Mouse (Mus musculus) neural tube, embryonic 11.5 days (tissue): ENCODE data around the gene Tmem186. TPM values are rescaled to one million over a fixed set of nuclear protein-coding genes. Genes with fewer than 3 reads are reported as not detected.

Source experiments
- ATAC-seq: fragments of 200-750 bp; cut with Nextera tagmentation; 2 replicates; pipeline ENCODE4 v1.8.0; 2017; ENCODE audit warnings: moderate number of reproducible peaks, mild to moderate bottlenecking, moderate TSS enrichment, moderate library complexity; ENCODE audit not compliant: insufficient read depth, low FRiP score, low TSS enrichment
- DNase-seq: peaks from one replicate; pipeline ENCODE4 v3.0.0-alpha.2; 2015; ENCODE audit warnings: low spot score
- H3K27ac ChIP-seq: fragments of 300-500 bp; sonication (generic); 2 replicates; pipeline ENCODE4 v1.5.1; 2014; ENCODE audit warnings: low read depth, mild to moderate bottlenecking, low read length
- H3K27me3 ChIP-seq: fragments of 300-500 bp; sonication (generic); 2 replicates; pipeline ENCODE4 v1.6.1; 2014; ENCODE audit warnings: mild to moderate bottlenecking, low read length, mixed read lengths; ENCODE audit not compliant: control insufficient read depth, insufficient read depth
- H3K36me3 ChIP-seq: fragments of 300-500 bp; sonication (generic); 2 replicates; pipeline ENCODE4 v1.6.1; 2014; ENCODE audit warnings: mild to moderate bottlenecking, low read length, moderate library complexity, mixed read lengths; ENCODE audit not compliant: control insufficient read depth, insufficient read depth
- H3K4me1 ChIP-seq: fragments of 300-500 bp; sonication (generic); 2 replicates; pipeline ENCODE4 v1.6.1; 2014; ENCODE audit warnings: low read length, mixed read lengths; ENCODE audit not compliant: control insufficient read depth, insufficient read depth
- H3K4me2 ChIP-seq: fragments of 300-500 bp; sonication (generic); 2 replicates; pipeline ENCODE4 v1.6.1; 2014; ENCODE audit warnings: low read depth, mild to moderate bottlenecking, moderate library complexity
- H3K4me3 ChIP-seq: fragments of 300-500 bp; sonication (generic); 2 replicates; pipeline ENCODE4 v1.5.1; 2014; ENCODE audit warnings: low read depth, low read length
- H3K9ac ChIP-seq: fragments of 300-500 bp; sonication (generic); 2 replicates; pipeline ENCODE4 v1.6.1; 2014; ENCODE audit warnings: mild to moderate bottlenecking, low read length
- H3K9me3 ChIP-seq: fragments of 300-500 bp; sonication (generic); 2 replicates; pipeline ENCODE4 v1.6.1; 2016; ENCODE audit warnings: low read length; ENCODE audit not compliant: control insufficient read depth
- WGBS: fragments of 180-500 bp; shearing (Covaris S2); extraction: QIAGEN DNeasy Blood & Tissue Kit; methylation state at CpG from one replicate; pipeline ENCODE4 v1.1.7; 2014; 5-methylcytosine and 5-hydroxymethylcytosine counted together
- polyA plus RNA-seq: library from polyadenylated mRNA; unstranded; fragments of >200 nt; fragmentation: Nextera tagmentation; extraction: Ambion mirVana; gene quantifications from 2 replicates; pipeline ENCODE4 v1.2.1, GENCODE M21; 2014

The Tmem186 gene
- polyA plus RNA-seq, 1 experiment from 2014 or later, result 24.1 TPM

- no peak for ATAC-seq
- H3K9me3 ChIP-seq, result no peaks in the 10 kb centered on the region
- WGBS, result 87% methylated on average over 4 of the region's 4 CpGs
- H3K27ac ChIP-seq, result no peak overlapping the region
- no peak overlapping the region for H3K4me2 ChIP-seq
- no peak overlapping the region for H3K4me3 ChIP-seq
- H3K4me1 ChIP-seq, result no peaks in the 10 kb centered on the region
- no peaks in the 10 kb centered on the region for H3K36me3 ChIP-seq
- no peak for DNase-seq
- H3K27me3 ChIP-seq, result no peaks in the 10 kb centered on the region
- no peak overlapping the region for H3K9ac ChIP-seq
These were observed 24.5 kb downstream of the Tmem186 start for GRCm38 (mm10) chr16:8613039-8613438.

- DNase-seq, result no peak
- Histone ChIP-seq H3K4me2 (no peak overlapping the region), H3K36me3 (no peaks in the 10 kb centered on the region), H3K9me3 (no peaks in the 10 kb centered on the region), H3K9ac (no peak overlapping the region), H3K27ac (no peak overlapping the region), H3K27me3 (no peaks in the 10 kb centered on the region), H3K4me1 (no peaks in the 10 kb centered on the region), H3K4me3 (no peak overlapping the region)
- WGBS, result 88% methylated on average over 8 of the region's 8 CpGs
- ATAC-seq, result no peak
These were observed 25.1 kb downstream of the Tmem186 start for GRCm38 (mm10) chr16:8612214-8613005.

GRCm38 (mm10) chr16:8610397-8610796, 27.1 kb downstream of the Tmem186 start:
- ATAC-seq (no peak), DNase-seq (no peak)
- H3K4me3 ChIP-seq, result no peak overlapping the region
- no peaks in the 10 kb centered on the region for H3K36me3 ChIP-seq
- H3K9ac ChIP-seq, result no peak overlapping the region
- no peaks in the 10 kb centered on the region for H3K9me3 ChIP-seq
- no peak overlapping the region for H3K4me2 ChIP-seq
- no peaks in the 10 kb centered on the region for H3K4me1 ChIP-seq
- 76% methylated on average over 3 of the region's 3 CpGs for WGBS
- no peak overlapping the region for H3K27ac ChIP-seq
- no peaks in the 10 kb centered on the region for H3K27me3 ChIP-seq

- 87% methylated on average over 3 of the region's 3 CpGs for WGBS
- no peak for ATAC-seq
These were observed 33.7 kb downstream of the Tmem186 start for GRCm38 (mm10) chr16:8603789-8604188.

GRCm38 (mm10) chr16:8597516-8597915, 40.0 kb downstream of the Tmem186 start:
- Histone ChIP-seq H3K9ac (no peak overlapping the region), H3K4me3 (no peak overlapping the region), H3K4me1 (no peaks in the 10 kb centered on the region), H3K4me2 (no peak overlapping the region), H3K27me3 (no peaks in the 10 kb centered on the region), H3K27ac (no peak overlapping the region), H3K9me3 (no peaks in the 10 kb centered on the region), H3K36me3 (no peaks in the 10 kb centered on the region)
- ATAC-seq (no peak), DNase-seq (no peak)
- 90% methylated on average over 5 of the region's 5 CpGs for WGBS

More at GRCm38 (mm10) chr16:8603789-8604188, 33.7 kb downstream of the Tmem186 start:
- Histone ChIP-seq H3K9ac (no peak overlapping the region), H3K4me2 (no peak overlapping the region), H3K36me3 (no peaks in the 10 kb centered on the region), H3K4me3 (no peak overlapping the region), H3K27me3 (no peaks in the 10 kb centered on the region), H3K9me3 (no peaks in the 10 kb centered on the region), H3K27ac (no peak overlapping the region), H3K4me1 (no peaks in the 10 kb centered on the region)
- no peak for DNase-seq

GRCm38 (mm10) chr16:8596336-8596735, 41.2 kb downstream of the Tmem186 start:
- no peak for DNase-seq
- ATAC-seq, result no peak

GRCm38 (mm10) chr16:8595411-8595810, 42.1 kb downstream of the Tmem186 start:
- no peaks in the 10 kb centered on the region for H3K36me3 ChIP-seq
- no peak for DNase-seq
- 77% methylated on average over 4 of the region's 4 CpGs for WGBS

More at GRCm38 (mm10) chr16:8596336-8596735, 41.2 kb downstream of the Tmem186 start:
- H3K36me3 ChIP-seq, result no peaks in the 10 kb centered on the region
- no peak overlapping the region for H3K27ac ChIP-seq
- no peak overlapping the region for H3K4me2 ChIP-seq
- WGBS, result 79% methylated on average over 4 of the region's 4 CpGs
- no peaks in the 10 kb centered on the region for H3K27me3 ChIP-seq
- H3K4me3 ChIP-seq, result no peak overlapping the region
- H3K9me3 ChIP-seq, result no peaks in the 10 kb centered on the region
- H3K9ac ChIP-seq, result no peak overlapping the region
- H3K4me1 ChIP-seq, result no peaks in the 10 kb centered on the region

GRCm38 (mm10) chr16:8585056-8585455, 52.5 kb downstream of the Tmem186 start:
- no peak overlapping the region for H3K4me3 ChIP-seq
- 80% methylated on average over 5 of the region's 5 CpGs for WGBS
- ATAC-seq (no peak), DNase-seq (no peak)
- no peak overlapping the region for H3K27ac ChIP-seq
- H3K4me2 ChIP-seq, result no peak overlapping the region
- no peaks in the 10 kb centered on the region for H3K4me1 ChIP-seq
- peaks cover 7% of the 10 kb centered on the region for H3K36me3 ChIP-seq
- no peaks in the 10 kb centered on the region for H3K27me3 ChIP-seq
- H3K9me3 ChIP-seq, result peaks cover 3% of the 10 kb centered on the region; the same call in 1 of the 2 replicates
- no peak overlapping the region for H3K9ac ChIP-seq

More at GRCm38 (mm10) chr16:8595411-8595810, 42.1 kb downstream of the Tmem186 start:
- Histone ChIP-seq H3K9ac (no peak overlapping the region), H3K27me3 (no peaks in the 10 kb centered on the region), H3K4me2 (no peak overlapping the region), H3K9me3 (no peaks in the 10 kb centered on the region), H3K4me3 (no peak overlapping the region), H3K4me1 (no peaks in the 10 kb centered on the region), H3K27ac (no peak overlapping the region)
- ATAC-seq, result no peak

GRCm38 (mm10) chr16:8584248-8584647, 53.3 kb downstream of the Tmem186 start:
- 52% methylated on average over 1 of the region's 1 CpGs for WGBS
- ATAC-seq (no peak), DNase-seq (no peak)
- Histone ChIP-seq H3K36me3 (peaks cover 7% of the 10 kb centered on the region), H3K4me2 (no peak overlapping the region), H3K27ac (no peak overlapping the region; the same call in 1 of the 2 replicates), H3K9ac (no peak overlapping the region), H3K4me1 (no peaks in the 10 kb centered on the region), H3K4me3 (no peak overlapping the region), H3K9me3 (peaks cover 3% of the 10 kb centered on the region; the same call in 1 of the 2 replicates), H3K27me3 (no peaks in the 10 kb centered on the region)
